In genomic region chr2:113774150-113774805, GRCm38 (mm10) we compare ENCODE assay signal across 27 mouse cellular contexts. TPM values are rescaled to one million over a fixed set of nuclear protein-coding genes. Genes with fewer than 3 reads are reported as not detected.
DNase-seq lines count a peak whose midpoint lies in the region; ATAC-seq and TF ChIP-seq lines count a peak whose summit lies in the region.
"Had no signal": no experiment of that assay in that cellular context is flagged by ENCODE, and none has a peak within 500 bp of the region (broad histone marks: within the 10 kb centered on the region; RNA-seq: fewer than 3 reads in every experiment).

No protein-coding gene starts in this region.

- H3K4me2 ChIP-seq in liver, embryonic 12.5 days = no peak overlapping the region
- H3K4me2 ChIP-seq in liver, embryonic 11.5 days = no peak overlapping the region
- no peak overlapping the region for H3K4me2 ChIP-seq in stomach, embryonic 15.5 days
- H3K4me2 ChIP-seq: embryonic facial prominence, embryonic 13.5 days; heart, embryonic 12.5 days; hindbrain, embryonic 13.5 days; limb, embryonic 12.5 days; midbrain, embryonic 13.5 days had no signal

- TF ChIP-seq CTCF in heart, adult 2 months (IDR thresholded peaks at IDR 0.05) = no peak

- no peak for TF ChIP-seq EP300 in heart, adult 2 months (IDR thresholded peaks at IDR 0.05; ENCODE audit: insufficient read depth, low read depth, low read length)

- DNase-seq in heart, adult 11 months = peak; percentile 46
- no peak for DNase-seq in heart, adult 2 months
- DNase-seq in liver, embryonic 11.5 days (ENCODE audit: low spot score) = no peak
- peak; percentile 9 for DNase-seq in kidney, postnatal 10 days
- DNase-seq in layer of hippocampus, postnatal 36 days = no peak
- DNase-seq in cerebellum, adult 18-20 months = no peak
- DNase-seq: adrenal gland, postnatal 10 days; cerebellum, adult 8-10 months; cerebellum, postnatal 36 days; embryo, embryonic 11 days; gastrocnemius, adult 2 months; heart, postnatal 10 days; lung, postnatal 14 days; spleen, adult 18-20 months; thymus, postnatal 25 days had no signal

- intact Hi-C loops in heart, adult 2 months (cut with DNase I) = no loop called here

- WGBS in heart, adult 2 months = 55% methylated on average over 6 of the region's 6 CpGs
- WGBS in liver, embryonic 12.5 days (ENCODE audit: insufficient replicate concordance) = 54% methylated on average over 6 of the region's 6 CpGs
- 48% methylated on average over 6 of the region's 6 CpGs for WGBS in liver, embryonic 11.5 days
- WGBS in stomach, embryonic 15.5 days = 60% methylated on average over 6 of the region's 6 CpGs

- 0 out of 2 replicates have a peak, but pooled peaks have one; percentile 10 for ATAC-seq in liver, embryonic 12.5 days
- no peak; the same call in 1 of the 2 replicates for ATAC-seq in liver, embryonic 11.5 days (replicated peaks; ENCODE audit: low FRiP score)
- peak; percentile 78 for ATAC-seq in stomach, embryonic 15.5 days (ENCODE audit: insufficient read depth, low FRiP score, low read depth)
- ATAC-seq: forebrain, embryonic 14.5 days; midbrain, embryonic 13.5 days had no signal

- no peak overlapping the region for H3K27ac ChIP-seq in heart, adult 2 months
- no peak overlapping the region for H3K27ac ChIP-seq in liver, embryonic 12.5 days
- no peak overlapping the region for H3K27ac ChIP-seq in liver, embryonic 11.5 days (ENCODE audit: low read depth, low read length)
- no peak overlapping the region for H3K27ac ChIP-seq in stomach, embryonic 15.5 days
- H3K27ac ChIP-seq: embryonic facial prominence, embryonic 13.5 days; gastrocnemius, adult 2 months; hindbrain, embryonic 13.5 days; limb, embryonic 12.5 days; midbrain, embryonic 13.5 days had no signal

- H3K4me1 ChIP-seq in heart, adult 2 months (ENCODE audit: control insufficient read depth, insufficient read depth, low read length) = no peaks in the 10 kb centered on the region
- no peaks in the 10 kb centered on the region for H3K4me1 ChIP-seq in liver, embryonic 12.5 days
- H3K4me1 ChIP-seq in liver, embryonic 11.5 days (replicated peaks; ENCODE audit: control insufficient read depth, insufficient read depth, low read length) = no peaks in the 10 kb centered on the region
- no peaks in the 10 kb centered on the region for H3K4me1 ChIP-seq in stomach, embryonic 15.5 days
- H3K4me1 ChIP-seq: embryonic facial prominence, embryonic 13.5 days; heart, embryonic 12.5 days; hindbrain, embryonic 13.5 days; limb, embryonic 12.5 days; megakaryocyte, embryonic 14.5 days; midbrain, embryonic 13.5 days had no signal

- H3K27me3 ChIP-seq in heart, adult 2 months (ENCODE audit: control insufficient read depth, insufficient read depth, low read length) = no peaks in the 10 kb centered on the region
- H3K27me3 ChIP-seq in liver, embryonic 12.5 days (replicated peaks) = no peaks in the 10 kb centered on the region
- H3K27me3 ChIP-seq in liver, embryonic 11.5 days (replicated peaks; ENCODE audit: control insufficient read depth, insufficient read depth, low read length) = no peaks in the 10 kb centered on the region
- no peaks in the 10 kb centered on the region for H3K27me3 ChIP-seq in stomach, embryonic 15.5 days (replicated peaks)
- H3K27me3 ChIP-seq: hindbrain, embryonic 13.5 days; limb, embryonic 12.5 days; megakaryocyte, embryonic 14.5 days; midbrain, embryonic 13.5 days had no signal

- no peak overlapping the region for H3K4me3 ChIP-seq in heart, adult 2 months
- no peak overlapping the region for H3K4me3 ChIP-seq in liver, embryonic 12.5 days
- H3K4me3 ChIP-seq in liver, embryonic 11.5 days (ENCODE audit: low read depth, low read length) = no peak overlapping the region
- H3K4me3 ChIP-seq in stomach, embryonic 15.5 days (replicated peaks) = no peak overlapping the region
- H3K4me3 ChIP-seq: embryonic facial prominence, embryonic 13.5 days; gastrocnemius, adult 2 months; heart, embryonic 12.5 days; hindbrain, embryonic 13.5 days; limb, embryonic 12.5 days; megakaryocyte, embryonic 14.5 days; midbrain, embryonic 13.5 days had no signal

- no peaks in the 10 kb centered on the region for H3K79me2 ChIP-seq in heart, adult 2 months (replicated peaks; ENCODE audit: control insufficient read depth, insufficient read depth, low read length)

- no peak for TF ChIP-seq POLR2A in heart, adult 2 months (IDR thresholded peaks at IDR 0.05; ENCODE audit: insufficient read depth, low read depth, low read length)

- no peaks in the 10 kb centered on the region for H3K36me3 ChIP-seq in heart, adult 2 months (ENCODE audit: control insufficient read depth, insufficient read depth, low read length)
- H3K36me3 ChIP-seq in liver, embryonic 12.5 days = no peaks in the 10 kb centered on the region
- no peaks in the 10 kb centered on the region for H3K36me3 ChIP-seq in liver, embryonic 11.5 days (ENCODE audit: control insufficient read depth, insufficient read depth, low read length)
- H3K36me3 ChIP-seq in stomach, embryonic 15.5 days = no peaks in the 10 kb centered on the region
- H3K36me3 ChIP-seq: embryonic facial prominence, embryonic 13.5 days; heart, embryonic 12.5 days; limb, embryonic 12.5 days had no signal

- H3K9me3 ChIP-seq in liver, embryonic 12.5 days (replicated peaks) = no peaks in the 10 kb centered on the region
- H3K9me3 ChIP-seq in liver, embryonic 11.5 days (ENCODE audit: control insufficient read depth, low read length) = no peaks in the 10 kb centered on the region
- no peaks in the 10 kb centered on the region for H3K9me3 ChIP-seq in stomach, embryonic 15.5 days
- H3K9me3 ChIP-seq: embryonic facial prominence, embryonic 13.5 days; heart, embryonic 12.5 days; hindbrain, embryonic 13.5 days; limb, embryonic 12.5 days; megakaryocyte, embryonic 14.5 days; midbrain, embryonic 13.5 days had no signal

- no peak overlapping the region for H3K9ac ChIP-seq in heart, adult 2 months (ENCODE audit: low read depth, low read length)
- no peak overlapping the region for H3K9ac ChIP-seq in liver, embryonic 12.5 days
- no peak overlapping the region for H3K9ac ChIP-seq in liver, embryonic 11.5 days (ENCODE audit: low read depth, low read length)
- no peak overlapping the region for H3K9ac ChIP-seq in stomach, embryonic 15.5 days
- H3K9ac ChIP-seq: embryonic facial prominence, embryonic 13.5 days; heart, embryonic 12.5 days; hindbrain, embryonic 13.5 days; limb, embryonic 12.5 days; midbrain, embryonic 13.5 days had no signal

RNA-seq across cellular contexts. Expression of gene Grem1, which starts 15.8 kb away (rescaled TPM):
- total RNA-seq in heart, adult 2 months (2021) = not detected
- 0.33 TPM in 1 of 2 replicates, not detected in the other for polyA plus RNA-seq in heart, adult 2 months (2012; rRNA removed)
- 0.13 and 0.19 TPM in 2 replicates for polyA plus RNA-seq in liver, embryonic 12.5 days (2016; fragmentation: Nextera tagmentation; extraction: Ambion mirVana)
- 0.13 and 0.38 TPM in 2 replicates for polyA plus RNA-seq in liver, embryonic 11.5 days (2014; fragmentation: Nextera tagmentation; extraction: Ambion mirVana)
- 5.4 and 6.9 TPM in 2 replicates for polyA plus RNA-seq in stomach, embryonic 15.5 days (2015; fragmentation: Nextera tagmentation; extraction: Ambion mirVana)
- 1 to 10 TPM; 6.3 to 6.9 TPM for total RNA-seq in layer of hippocampus, postnatal 36 days (2021)
- total RNA-seq: gastrocnemius, adult 2 months; granulocyte monocyte progenitor cell, adult 5-6 weeks; heart, postnatal 10 days; monocyte, adult 5-6 weeks; neutrophil, adult 5-6 weeks had no signal
- polyA plus RNA-seq: heart, embryonic 12.5 days had no signal

RNA-seq across cellular contexts. Expression of gene Scg5, which starts 54.6 kb away (rescaled TPM):
- under 1 TPM in 1 of 2 experiments, not detected in 1; 0.32 TPM for total RNA-seq in heart, adult 2 months (2021)
- 0.15 TPM in 1 of 2 replicates, not detected in the other for polyA plus RNA-seq in heart, adult 2 months (2012; rRNA removed)
- not detected in 2 replicates for polyA plus RNA-seq in liver, embryonic 12.5 days (2016; fragmentation: Nextera tagmentation; extraction: Ambion mirVana)
- polyA plus RNA-seq in liver, embryonic 11.5 days (2014; fragmentation: Nextera tagmentation; extraction: Ambion mirVana) = 0.32 and 0.44 TPM in 2 replicates
- 12.4 and 12.9 TPM in 2 replicates for polyA plus RNA-seq in stomach, embryonic 15.5 days (2015; fragmentation: Nextera tagmentation; extraction: Ambion mirVana)
- 100 to 1,000 TPM; 356 to 425 TPM for total RNA-seq in layer of hippocampus, postnatal 36 days (2021)
- total RNA-seq: gastrocnemius, adult 2 months; granulocyte monocyte progenitor cell, adult 5-6 weeks had no signal

Comparison
In these comparisons a context has a peak if more than half of its experiments do, and no peak if none do; other contexts are left out.
1. DNase-seq: peak in heart, adult 11 months (single experiment) and kidney, postnatal 10 days (single experiment); none in heart, adult 2 months (0 of 2), liver, embryonic 11.5 days (single experiment), layer of hippocampus, postnatal 36 days (0 of 2) and cerebellum, adult 18-20 months (0 of 2).